Mouse (Mus musculus) CH12.LX (cell line): ENCODE measurements around the gene Ddx39.

ENCODE experiments used
- CHD2 ChIP-seq: IDR thresholded peaks from 2 replicates; pipeline ENCODE4 v1.6.1; 2011; ENCODE audit warnings: low read length, improper control_type of control experiment
- CTCF ChIP-seq, 2 experiments: IDR thresholded peaks in 1 of 2; conservative IDR thresholded peaks in 1 of 2; 2 replicates each; pipeline ENCODE4 v1.5.1; 2011 to 2012; ENCODE audit warnings: low read depth in 2 of 2, low read length in 2 of 2, improper control_type of control experiment in 1 of 2, inconsistent platforms in 1 of 2, mild to moderate bottlenecking in 1 of 2, moderate library complexity in 1 of 2
- E2F4 ChIP-seq: IDR thresholded peaks from 2 replicates; pipeline ENCODE4 v1.6.1; 2011; ENCODE audit warnings: low read depth, low read length, improper control_type of control experiment; ENCODE audit not compliant: insufficient replicate concordance
- EP300 ChIP-seq: IDR thresholded peaks from 2 replicates; pipeline ENCODE4 v1.6.1; 2011; ENCODE audit warnings: low read length, improper control_type of control experiment
- ETS1 ChIP-seq: conservative IDR thresholded peaks from 2 replicates; pipeline ENCODE4 v1.6.1; 2012; ENCODE audit warnings: low read depth, mild to moderate bottlenecking, inconsistent platforms, low read length, improper control_type of control experiment, moderate library complexity
- GABPA ChIP-seq: IDR thresholded peaks from 2 replicates; pipeline ENCODE4 v1.6.1; 2012; ENCODE audit warnings: low read depth, low read length, improper control_type of control experiment, inconsistent platforms; ENCODE audit not compliant: insufficient replicate concordance
- JUND ChIP-seq: conservative IDR thresholded peaks from 2 replicates; pipeline ENCODE4 v1.6.1; 2011; ENCODE audit warnings: low read depth, low read length, improper control_type of control experiment
- MAFK ChIP-seq: IDR thresholded peaks from 2 replicates; pipeline ENCODE4 v1.6.1; 2011; ENCODE audit warnings: low read length, improper control_type of control experiment; ENCODE audit not compliant: insufficient replicate concordance
- MAX ChIP-seq: IDR thresholded peaks from 2 replicates; pipeline ENCODE4 v1.6.1; 2011; ENCODE audit warnings: low read length, improper control_type of control experiment
- POLR2A ChIP-seq: IDR thresholded peaks from 2 replicates; pipeline ENCODE4 v1.6.1; 2011; ENCODE audit warnings: low read depth, mild to moderate bottlenecking, improper control_type of control experiment, low read length
- TBP ChIP-seq: conservative IDR thresholded peaks from 2 replicates; pipeline ENCODE4 v1.6.1; 2011; ENCODE audit warnings: low read depth, low read length, improper control_type of control experiment
- UBTF ChIP-seq: IDR thresholded peaks from 2 replicates; pipeline ENCODE4 v1.6.1; 2012; ENCODE audit warnings: low read depth, mild to moderate bottlenecking, inconsistent platforms, low read length, improper control_type of control experiment, moderate library complexity
- USF1 ChIP-seq: IDR thresholded peaks from 2 replicates; pipeline ENCODE4 v1.6.1; 2014; ENCODE audit warnings: low read depth, mild to moderate bottlenecking, inconsistent platforms, low read length, improper control_type of control experiment
- USF2 ChIP-seq: conservative IDR thresholded peaks from 2 replicates; pipeline ENCODE4 v1.6.1; 2011; ENCODE audit warnings: low read depth, low read length, improper control_type of control experiment

DNA sequence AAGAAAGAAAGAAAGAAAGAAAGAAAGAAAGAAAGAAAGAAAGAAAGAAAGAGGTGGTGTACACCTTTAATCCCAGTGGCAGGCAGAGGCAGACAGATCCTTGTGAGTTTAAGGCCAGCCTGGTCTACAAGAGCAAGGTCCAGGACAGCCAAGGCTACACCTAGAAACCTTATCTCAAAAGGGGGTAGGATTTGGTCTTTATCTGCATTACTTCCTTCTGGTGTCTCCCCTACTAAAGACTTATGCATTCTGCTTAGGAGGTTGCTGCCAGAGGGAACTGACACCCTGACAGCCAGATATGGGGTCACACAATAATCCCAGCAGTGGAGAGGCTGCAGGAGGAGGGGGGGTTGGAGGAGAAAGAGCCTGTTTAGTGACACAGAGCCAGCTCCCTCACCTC is 50.7 kb downstream of the Ddx39 start:
- TF ChIP-seq POLR2A: no peak
- TF ChIP-seq MAX: no peak
- TF ChIP-seq MAFK: no peak
- TF ChIP-seq TBP: no peak
- no peak for TF ChIP-seq GABPA
- no peak for TF ChIP-seq E2F4
- no peak for TF ChIP-seq ETS1
- no peak for TF ChIP-seq CTCF (conservative IDR thresholded peaks at IDR 0.05 in 1 of 2, IDR thresholded peaks at IDR 0.05 in 1 of 2; ENCODE audit: low read depth in 2 of 2, low read length in 2 of 2)
- TF ChIP-seq JUND: no peak
- no peak for TF ChIP-seq USF1
- no peak for TF ChIP-seq CHD2
- TF ChIP-seq UBTF: no peak
- no peak for TF ChIP-seq EP300
- no peak for TF ChIP-seq USF2
